In genomic region chr1:195132070-195132469, GRCm38 (mm10) we compare ENCODE assay signal across 8 mouse cellular contexts. TPM values are rescaled to one million over a fixed set of nuclear protein-coding genes. Genes with fewer than 3 reads are reported as not detected.
A peak's percentile ranks its signal among the peaks of the same experiment; 100 is the strongest.
DNase-seq lines count a peak whose midpoint lies in the region; ATAC-seq lines count a peak whose summit lies in the region.

No protein-coding gene starts in this region.

- no peak overlapping the region; the same call in 1 of the 2 replicates for H3K27ac ChIP-seq in hindbrain, embryonic 16.5 days (ENCODE audit: low read depth, low read length)

- intact Hi-C loops in heart, postnatal 36 days (cut with DNase I), result loop anchor here (5.0 kb wide), 2 partner anchors 100 to 255 kb away; no protein-coding TSS in a partner anchor

- H3K4me1 ChIP-seq in hindbrain, embryonic 16.5 days (ENCODE audit: control insufficient read depth, insufficient read depth, low read depth, low read length), result peaks cover 7% of the 10 kb centered on the region

- no peaks in the 10 kb centered on the region for H3K36me3 ChIP-seq in hindbrain, embryonic 16.5 days (ENCODE audit: control insufficient read depth, insufficient read depth, low read length)

- H3K4me3 ChIP-seq in hindbrain, embryonic 16.5 days (ENCODE audit: low read length), result peak overlapping the region; percentile 66

- ATAC-seq in hindbrain, embryonic 16.5 days, result no peak

- 53% methylated on average over 3 of the region's 3 CpGs for WGBS in hindbrain, embryonic 16.5 days

- peak; percentile 23 to 36 for DNase-seq in heart, adult 18-20 months
- no peak for DNase-seq in heart, postnatal 36 days
- DNase-seq in c-Kit-positive CD71-positive TER-119-positive erythroid progenitor cells, embryonic 14.5 days (ENCODE audit: low spot score), result peak; percentile 32
- peak; percentile 8 for DNase-seq in lung, postnatal 25 days (ENCODE audit: low spot score)
- no peak for DNase-seq in spleen, postnatal 36 days (ENCODE audit: low spot score in 2 of 2)
- no peak for DNase-seq in thymus, postnatal 10 days (ENCODE audit: low spot score in 2 of 2)
- DNase-seq in cerebellum, adult 9-11 months, result no peak

- H3K27me3 ChIP-seq in hindbrain, embryonic 16.5 days (replicated peaks; ENCODE audit: control insufficient read depth, insufficient read depth, low read length), result no peaks in the 10 kb centered on the region

- no peak overlapping the region for H3K9ac ChIP-seq in hindbrain, embryonic 16.5 days (ENCODE audit: low read depth, low read length)

- H3K4me2 ChIP-seq in hindbrain, embryonic 16.5 days (ENCODE audit: low read length), result peak overlapping the region; percentile 63

- H3K9me3 ChIP-seq in hindbrain, embryonic 16.5 days (ENCODE audit: control insufficient read depth, low read length), result no peaks in the 10 kb centered on the region

RNA-seq across cellular contexts. Expression of gene Cr1l, which starts 0.7 kb away (rescaled TPM):
- total RNA-seq in heart, adult 18-20 months (2021), result 10 to 100 TPM; 63.6 to 73.5 TPM
- total RNA-seq in heart, postnatal 36 days (2021), result 10 to 100 TPM; 69.3 to 70.9 TPM
- polyA plus RNA-seq in hindbrain, embryonic 16.5 days (2015; fragmentation: Nextera tagmentation; extraction: Ambion mirVana), result 39.3 and 42.5 TPM in 2 replicates

RNA-seq across cellular contexts. Expression of gene Cd46, which starts 40.0 kb away (rescaled TPM):
- total RNA-seq in heart, adult 18-20 months (2021), result under 1 TPM; 0.57 to 0.65 TPM
- 1 to 10 TPM in 1 of 2 experiments, under 1 TPM in 1; 0.80 to 1.2 TPM for total RNA-seq in heart, postnatal 36 days (2021)
- 1.1 and 1.2 TPM in 2 replicates for polyA plus RNA-seq in hindbrain, embryonic 16.5 days (2015; fragmentation: Nextera tagmentation; extraction: Ambion mirVana)

RNA-seq across cellular contexts. Expression of gene Cr2, which starts 44.4 kb away (rescaled TPM):
- total RNA-seq in heart, adult 18-20 months (2021), result 1 to 10 TPM in 1 of 2 experiments, under 1 TPM in 1; 0.67 to 5.6 TPM
- total RNA-seq in heart, postnatal 36 days (2021), result under 1 TPM; 0.31 to 0.38 TPM
- polyA plus RNA-seq in hindbrain, embryonic 16.5 days (2015; fragmentation: Nextera tagmentation; extraction: Ambion mirVana), result 0.72 and 0.74 TPM in 2 replicates

Comparison
In these comparisons a context has a peak if more than half of its experiments do, and no peak if none do; other contexts are left out.
1. DNase-seq: peak in heart, adult 18-20 months (2 of 2), c-Kit-positive CD71-positive TER-119-positive erythroid progenitor cells, embryonic 14.5 days (single experiment) and lung, postnatal 25 days (single experiment); none in heart, postnatal 36 days (0 of 2), spleen, postnatal 36 days (0 of 2), thymus, postnatal 10 days (0 of 2) and cerebellum, adult 9-11 months (single experiment).